Mouse (Mus musculus): ENCODE measurements around the gene Gm37240. TPM values are rescaled to one million over a fixed set of nuclear protein-coding genes. Genes with fewer than 3 reads are reported as not detected.

Gene Gm37240
- total and polyA plus RNA-seq, 3 experiments = not detected

DNA sequence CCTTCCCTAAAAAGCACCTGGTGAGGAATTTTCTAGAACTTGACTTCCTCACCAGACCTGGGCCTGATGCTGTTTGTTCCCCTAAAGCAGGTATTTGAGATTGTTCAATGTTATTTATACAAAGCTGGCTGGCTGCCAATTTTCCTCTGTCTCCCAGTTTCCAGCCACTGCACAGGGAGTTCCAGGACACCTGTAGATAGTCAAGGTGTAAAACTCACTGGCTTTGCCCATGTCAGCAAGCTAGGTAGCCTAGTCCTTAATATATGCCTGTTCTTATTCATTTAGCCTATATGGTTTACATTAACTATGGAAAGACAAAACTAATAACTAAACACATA lies 44.5 kb downstream of the Gm37240 start:
- Histone ChIP-seq H3K27me3 (ENCODE audit: insufficient read depth, low read length) (no peaks in the 10 kb centered on the region; the same call in 1 of the 2 replicates), H3K4me1 (ENCODE audit: insufficient read depth, low read depth, low read length) (no peaks in the 10 kb centered on the region), H3K9me3 (replicated peaks) (no peaks in the 10 kb centered on the region), H3K36me3 (replicated peaks) (no peaks in the 10 kb centered on the region), H3K4me3 (ENCODE audit: low read depth, low read length) (no peak overlapping the region)
- TF ChIP-seq GATA1 (IDR thresholded peaks at IDR 0.05; ENCODE audit: borderline replicate concordance, low read length) (no peak), CTCF (IDR thresholded peaks at IDR 0.05; ENCODE audit: low read depth, low read length) (no peak), TAL1 (conservative IDR thresholded peaks at IDR 0.05; ENCODE audit: low read depth, low read length) (no peak), POLR2AphosphoS5 (IDR thresholded peaks at IDR 0.05; ENCODE audit: insufficient replicate concordance, low read depth, low read length) (no peak), GATA2 (IDR thresholded peaks at IDR 0.05; ENCODE audit: borderline replicate concordance, low read depth, low read length) (no peak)
- ATAC-seq (ENCODE audit: extremely low read depth, insufficient number of reproducible peaks, low FRiP score, poor library complexity, severe bottlenecking) = no peak
- DNase-seq (ENCODE audit: low spot score) = no peak

DNA sequence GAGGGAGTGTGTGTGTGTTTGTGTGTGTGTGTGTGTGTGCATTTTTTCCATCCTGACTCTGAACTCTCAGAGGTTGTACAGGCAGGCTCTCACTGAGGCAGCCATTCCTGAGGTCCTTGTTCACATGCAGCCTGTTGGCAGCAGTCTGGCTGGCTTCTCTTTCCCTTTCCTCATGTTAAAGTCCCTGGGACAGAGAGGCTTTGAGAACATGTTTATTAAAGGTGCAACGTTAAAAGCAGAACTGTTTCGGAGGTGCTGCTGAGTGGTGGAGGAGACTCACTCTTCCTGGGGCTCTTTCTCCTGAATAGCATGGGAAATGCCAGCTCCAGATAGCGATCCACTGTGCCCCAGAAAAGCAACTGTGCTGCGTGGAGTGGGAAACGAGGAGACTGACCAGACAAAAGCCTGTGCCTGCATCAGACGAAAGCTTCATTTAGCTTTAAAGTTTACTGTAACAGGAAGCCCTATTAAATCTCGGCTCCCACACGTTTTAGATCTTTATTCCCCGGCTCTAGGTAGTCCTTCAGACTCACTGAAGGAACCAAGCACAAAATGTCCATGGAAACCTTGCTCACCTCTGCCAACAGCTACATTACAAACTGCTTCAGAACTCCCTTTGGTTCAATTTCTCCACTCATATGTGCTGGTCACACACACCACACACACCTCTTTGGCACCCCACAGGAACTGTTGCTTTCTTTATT lies 45.0 kb downstream of the Gm37240 start:
- no peaks in the 10 kb centered on the region for H3K9me3 ChIP-seq (replicated peaks)
- no peaks in the 10 kb centered on the region; the same call in 1 of the 2 replicates for H3K27me3 ChIP-seq (ENCODE audit: insufficient read depth, low read length)
- no peaks in the 10 kb centered on the region for H3K4me1 ChIP-seq (ENCODE audit: insufficient read depth, low read depth, low read length)
- ATAC-seq (ENCODE audit: extremely low read depth, insufficient number of reproducible peaks, low FRiP score, poor library complexity, severe bottlenecking) (no peak), DNase-seq (ENCODE audit: low spot score) (no peak)
- no peaks in the 10 kb centered on the region for H3K36me3 ChIP-seq (replicated peaks)
- no peak for TF ChIP-seq POLR2AphosphoS5 (IDR thresholded peaks at IDR 0.05; ENCODE audit: insufficient replicate concordance, low read depth, low read length)
- no peak for TF ChIP-seq GATA1 (IDR thresholded peaks at IDR 0.05; ENCODE audit: borderline replicate concordance, low read length)
- TF ChIP-seq GATA2 (IDR thresholded peaks at IDR 0.05; ENCODE audit: borderline replicate concordance, low read depth, low read length) = no peak
- TF ChIP-seq CTCF (IDR thresholded peaks at IDR 0.05; ENCODE audit: low read depth, low read length) = no peak
- no peak for TF ChIP-seq TAL1 (conservative IDR thresholded peaks at IDR 0.05; ENCODE audit: low read depth, low read length)
- no peak overlapping the region for H3K4me3 ChIP-seq (ENCODE audit: low read depth, low read length)

DNA sequence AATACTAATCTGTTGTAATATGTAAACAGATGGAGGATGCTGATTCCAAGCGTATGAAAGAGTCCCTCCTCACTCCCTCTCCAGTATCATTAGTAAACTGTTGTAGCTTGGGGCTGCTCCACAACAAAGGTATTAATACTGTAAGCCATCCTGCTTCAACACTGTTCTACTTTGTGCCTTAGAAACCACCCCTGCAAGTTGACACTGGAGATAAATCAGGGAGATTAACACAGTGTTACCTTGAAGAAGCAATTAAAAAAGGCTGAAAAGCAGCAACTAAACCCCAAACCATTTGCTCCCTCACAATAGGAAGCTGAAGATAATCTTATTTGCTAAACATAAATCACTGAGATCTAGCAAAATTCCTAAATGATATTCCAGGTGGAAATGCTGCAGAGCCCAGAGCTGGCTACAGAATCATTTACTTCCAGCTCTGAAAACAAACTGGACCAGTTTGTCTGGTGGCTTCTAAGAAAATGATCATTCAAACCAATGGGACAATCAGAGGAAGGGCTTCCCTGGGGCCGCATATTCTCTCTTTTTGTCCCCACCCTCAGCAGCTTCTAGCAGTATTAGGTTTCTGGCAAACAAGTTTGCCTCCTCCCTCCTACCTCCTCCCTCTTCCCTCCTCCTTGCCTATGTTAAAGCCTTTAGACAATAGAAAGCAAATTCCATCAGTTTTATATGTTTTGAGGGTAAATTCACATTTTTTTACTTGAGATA lies 45.7 kb downstream of the Gm37240 start:
- Histone ChIP-seq H3K27me3 (ENCODE audit: insufficient read depth, low read length) (no peaks in the 10 kb centered on the region; the same call in 1 of the 2 replicates), H3K9me3 (replicated peaks) (no peaks in the 10 kb centered on the region), H3K4me3 (ENCODE audit: low read depth, low read length) (no peak overlapping the region), H3K36me3 (replicated peaks) (no peaks in the 10 kb centered on the region), H3K4me1 (ENCODE audit: insufficient read depth, low read depth, low read length) (no peaks in the 10 kb centered on the region)
- no peak for DNase-seq (ENCODE audit: low spot score)
- ATAC-seq (ENCODE audit: extremely low read depth, insufficient number of reproducible peaks, low FRiP score, poor library complexity, severe bottlenecking) = no peak
- TF ChIP-seq GATA1 (IDR thresholded peaks at IDR 0.05; ENCODE audit: borderline replicate concordance, low read length) = no peak
- no peak for TF ChIP-seq CTCF (IDR thresholded peaks at IDR 0.05; ENCODE audit: low read depth, low read length)
- no peak for TF ChIP-seq TAL1 (conservative IDR thresholded peaks at IDR 0.05; ENCODE audit: low read depth, low read length)
- TF ChIP-seq POLR2AphosphoS5 (IDR thresholded peaks at IDR 0.05; ENCODE audit: insufficient replicate concordance, low read depth, low read length) = no peak
- no peak for TF ChIP-seq GATA2 (IDR thresholded peaks at IDR 0.05; ENCODE audit: borderline replicate concordance, low read depth, low read length)

DNA sequence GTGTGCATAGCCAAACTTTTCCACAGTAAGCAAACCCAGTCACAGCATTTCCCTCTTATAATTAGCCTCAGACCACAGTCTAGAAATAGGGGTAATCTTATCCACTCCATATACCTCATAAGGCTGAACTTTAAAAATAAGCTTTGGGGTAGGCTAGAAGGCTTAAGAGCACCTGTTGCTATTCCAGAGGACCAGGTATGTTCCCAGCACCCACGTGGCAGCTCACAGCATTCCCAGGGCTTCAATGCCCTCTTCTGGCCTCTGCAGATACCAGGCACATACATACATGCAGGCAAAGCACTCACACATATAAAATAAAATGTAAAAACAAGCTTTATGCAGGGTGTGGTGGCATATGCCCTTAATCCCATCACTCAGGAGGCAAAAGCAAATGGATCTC lies 53.7 kb downstream of the Gm37240 start:
- Histone ChIP-seq H3K9me3 (replicated peaks) (no peaks in the 10 kb centered on the region), H3K27me3 (ENCODE audit: insufficient read depth, low read length) (peaks cover 3% of the 10 kb centered on the region; the same call in 1 of the 2 replicates), H3K4me1 (ENCODE audit: insufficient read depth, low read depth, low read length) (no peaks in the 10 kb centered on the region), H3K4me3 (ENCODE audit: low read depth, low read length) (no peak overlapping the region), H3K36me3 (replicated peaks) (no peaks in the 10 kb centered on the region)
- ATAC-seq (ENCODE audit: extremely low read depth, insufficient number of reproducible peaks, low FRiP score, poor library complexity, severe bottlenecking) (no peak), DNase-seq (ENCODE audit: low spot score) (no peak)
- no peak for TF ChIP-seq POLR2AphosphoS5 (IDR thresholded peaks at IDR 0.05; ENCODE audit: insufficient replicate concordance, low read depth, low read length)
- TF ChIP-seq CTCF (IDR thresholded peaks at IDR 0.05; ENCODE audit: low read depth, low read length) = no peak
- TF ChIP-seq GATA1 (IDR thresholded peaks at IDR 0.05; ENCODE audit: borderline replicate concordance, low read length) = no peak
- TF ChIP-seq GATA2 (IDR thresholded peaks at IDR 0.05; ENCODE audit: borderline replicate concordance, low read depth, low read length) = no peak
- TF ChIP-seq TAL1 (conservative IDR thresholded peaks at IDR 0.05; ENCODE audit: low read depth, low read length) = no peak

DNA sequence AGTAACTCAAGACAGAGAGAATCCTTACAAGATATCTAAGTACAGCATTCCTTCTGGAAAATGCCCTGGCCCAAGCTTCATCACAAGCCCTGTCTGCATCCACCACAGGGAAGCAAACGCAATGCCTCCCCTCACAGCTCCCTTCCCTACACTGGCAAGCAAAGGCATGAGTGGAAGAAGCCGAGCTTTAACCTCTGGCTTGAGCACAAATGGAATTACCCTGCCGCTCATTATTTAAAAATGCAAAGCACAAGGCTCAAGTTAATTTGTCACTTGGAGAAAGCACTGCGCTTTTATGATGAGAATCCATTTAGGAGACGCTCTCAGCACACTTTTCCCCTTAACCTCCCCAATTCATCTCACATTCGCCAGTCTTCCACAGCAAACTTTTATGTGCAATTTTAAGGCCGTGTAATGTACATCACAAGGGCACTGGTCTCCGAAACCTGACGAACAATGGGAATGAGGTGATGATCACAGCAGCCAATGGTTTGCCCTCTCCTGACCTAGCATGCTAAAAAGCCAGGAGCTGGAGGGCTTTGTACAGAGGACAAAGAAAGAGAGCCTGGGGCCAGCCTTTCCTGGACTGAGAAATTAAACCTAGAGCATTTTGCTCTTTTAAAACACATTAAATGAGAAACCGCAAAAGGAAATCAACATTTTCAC lies 54.7 kb downstream of the Gm37240 start:
- no peaks in the 10 kb centered on the region for H3K9me3 ChIP-seq (replicated peaks)
- no peak overlapping the region for H3K4me3 ChIP-seq (ENCODE audit: low read depth, low read length)
- no peaks in the 10 kb centered on the region for H3K36me3 ChIP-seq (replicated peaks)
- H3K4me1 ChIP-seq (ENCODE audit: insufficient read depth, low read depth, low read length) = no peaks in the 10 kb centered on the region
- DNase-seq (ENCODE audit: low spot score) = no peak
- TF ChIP-seq GATA2 (IDR thresholded peaks at IDR 0.05; ENCODE audit: borderline replicate concordance, low read depth, low read length) (no peak), CTCF (IDR thresholded peaks at IDR 0.05; ENCODE audit: low read depth, low read length) (no peak), TAL1 (conservative IDR thresholded peaks at IDR 0.05; ENCODE audit: low read depth, low read length) (no peak), GATA1 (IDR thresholded peaks at IDR 0.05; ENCODE audit: borderline replicate concordance, low read length) (no peak), POLR2AphosphoS5 (IDR thresholded peaks at IDR 0.05; ENCODE audit: insufficient replicate concordance, low read depth, low read length) (no peak)
- H3K27me3 ChIP-seq (ENCODE audit: insufficient read depth, low read length) = peaks cover 3% of the 10 kb centered on the region; the same call in 1 of the 2 replicates
- ATAC-seq (ENCODE audit: extremely low read depth, insufficient number of reproducible peaks, low FRiP score, poor library complexity, severe bottlenecking) = no peak

DNA sequence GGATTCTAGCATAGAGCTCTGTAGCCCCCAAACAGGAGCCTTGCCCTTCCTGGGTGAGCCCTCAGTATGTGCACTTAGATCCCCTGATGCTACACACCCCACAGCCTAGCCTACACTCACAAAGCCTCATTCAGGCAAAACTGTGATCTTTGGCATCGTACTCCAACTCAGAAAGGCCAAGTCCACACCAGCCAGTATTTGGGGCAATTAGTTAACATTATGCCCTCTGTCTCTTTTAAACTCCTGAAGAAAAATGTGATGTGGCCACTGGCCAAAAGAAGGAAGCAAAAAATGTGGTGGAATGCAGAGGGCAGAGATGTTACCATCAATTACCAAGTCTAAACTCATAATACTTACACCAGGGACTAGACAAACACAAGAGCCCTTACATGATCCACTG lies 55.5 kb downstream of the Gm37240 start:
- Histone ChIP-seq H3K4me3 (ENCODE audit: low read depth, low read length) (no peak overlapping the region), H3K36me3 (replicated peaks) (no peaks in the 10 kb centered on the region), H3K27me3 (ENCODE audit: insufficient read depth, low read length) (peaks cover 3% of the 10 kb centered on the region; the same call in 1 of the 2 replicates), H3K4me1 (ENCODE audit: insufficient read depth, low read depth, low read length) (no peaks in the 10 kb centered on the region), H3K9me3 (replicated peaks) (no peaks in the 10 kb centered on the region)
- TF ChIP-seq GATA2 (IDR thresholded peaks at IDR 0.05; ENCODE audit: borderline replicate concordance, low read depth, low read length) (no peak), POLR2AphosphoS5 (IDR thresholded peaks at IDR 0.05; ENCODE audit: insufficient replicate concordance, low read depth, low read length) (no peak), GATA1 (IDR thresholded peaks at IDR 0.05; ENCODE audit: borderline replicate concordance, low read length) (no peak), CTCF (IDR thresholded peaks at IDR 0.05; ENCODE audit: low read depth, low read length) (no peak), TAL1 (conservative IDR thresholded peaks at IDR 0.05; ENCODE audit: low read depth, low read length) (no peak)
- no peak for DNase-seq (ENCODE audit: low spot score)
- no peak for ATAC-seq (ENCODE audit: extremely low read depth, insufficient number of reproducible peaks, low FRiP score, poor library complexity, severe bottlenecking)
